Mouse (Mus musculus) embryonic fibroblast, embryonic 13.5 days (primary cell): ENCODE measurements around the gene Vmn1r119. TPM values are rescaled to one million over a fixed set of nuclear protein-coding genes. Genes with fewer than 3 reads are reported as not detected.
"Not testable (repeated sequence)": the region's sequence is repeated elsewhere in the genome, so short reads cannot be mapped to it uniquely, and the experiment has no call there.

Source experiments
- H3K27ac ChIP-seq: 2 replicates; pipeline ENCODE4 v1.5.1; 2012; ENCODE audit warnings: low read length, control low read depth, inconsistent platforms; ENCODE audit not compliant: insufficient read depth
- H3K4me1 ChIP-seq: 2 replicates; pipeline ENCODE4 v1.6.1; 2011; ENCODE audit warnings: low read length; ENCODE audit not compliant: control insufficient read depth, insufficient read depth
- H3K4me3 ChIP-seq: 2 replicates; pipeline ENCODE4 v1.5.1; 2011; ENCODE audit warnings: mild to moderate bottlenecking, control low read depth, low read length; ENCODE audit not compliant: insufficient read depth
- polyA plus RNA-seq: library from polyadenylated mRNA; stranded (reverse); fragments of >200 nt; gene quantifications from 2 replicates; pipeline ENCODE4 v1.2.4, GENCODE M21; 2011; ENCODE audit warnings: low read depth; ENCODE audit not compliant: missing spikeins, insufficient read length

Vmn1r119 gene
- not detected in 2 replicates for polyA plus RNA-seq

DNA sequence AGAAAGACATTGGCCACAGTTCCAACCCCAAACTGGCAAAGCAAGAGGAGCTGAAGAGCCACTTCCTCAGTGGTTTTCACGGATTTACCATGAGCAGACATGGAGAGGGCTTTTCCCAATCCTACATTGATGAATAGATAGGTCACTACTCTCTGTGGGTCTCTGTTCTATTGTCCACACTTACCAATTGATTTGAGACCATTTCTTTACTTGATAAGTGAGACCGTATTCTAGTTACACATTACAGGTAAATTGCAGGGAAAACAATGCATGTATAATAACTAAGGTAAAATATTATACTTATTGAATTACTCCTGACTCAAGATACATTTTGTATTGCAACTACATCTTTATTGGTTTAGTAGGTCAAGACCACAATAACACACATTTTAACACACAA, at the start of gene Vmn1r119:
Gene Vmn1r119, minus strand, starts transcription at position 101 of the 400 bp plus-strand sequence.
- not testable (repeated sequence) for H3K4me1 ChIP-seq, H3K4me3 ChIP-seq, H3K27ac ChIP-seq

- not testable (repeated sequence) for H3K27ac ChIP-seq, H3K4me1 ChIP-seq, H3K4me3 ChIP-seq
Measured at GRCm38 (mm10) chr7:21053684-21054083, 41.4 kb upstream of the Vmn1r119 start, which contains the start of gene Vmn1r120. Gene Vmn1r120 (minus strand): TSS chr7:21053784.

Other genes starting within 250 kb of the Vmn1r119 start
- not detected in 2 replicates for gene Vmn1r112, start 241.3 kb downstream of the Vmn1r119 start, polyA plus RNA-seq
- gene Vmn1r113, start 225.2 kb downstream of the Vmn1r119 start, polyA plus RNA-seq = not detected in 2 replicates
- not detected in 2 replicates for gene Vmn1r114, start 200.3 kb downstream of the Vmn1r119 start, polyA plus RNA-seq
- gene Vmn1r115, start 167.5 kb downstream of the Vmn1r119 start, polyA plus RNA-seq = not detected in 2 replicates
- gene Vmn1r116, start 140.2 kb downstream of the Vmn1r119 start, polyA plus RNA-seq = not detected in 2 replicates
- not detected in 2 replicates for gene Vmn1r117, start 128.3 kb downstream of the Vmn1r119 start, polyA plus RNA-seq
- not detected in 2 replicates for gene Vmn1r118, start 100.1 kb downstream of the Vmn1r119 start, polyA plus RNA-seq
- gene Vmn1r120, start 41.3 kb upstream of the Vmn1r119 start, polyA plus RNA-seq = not detected in 2 replicates
- gene Vmn1r121, start 86.1 kb upstream of the Vmn1r119 start, polyA plus RNA-seq = not detected in 2 replicates
- gene Vmn1r122, start 121.7 kb upstream of the Vmn1r119 start, polyA plus RNA-seq = not detected in 2 replicates
- not detected in 2 replicates for gene Vmn1r123, start 149.7 kb upstream of the Vmn1r119 start, polyA plus RNA-seq
- gene Gm5157, start 178.0 kb upstream of the Vmn1r119 start, polyA plus RNA-seq = not detected in 2 replicates
- gene Vmn1r124, start 248.2 kb upstream of the Vmn1r119 start, polyA plus RNA-seq = not detected in 2 replicates